Mouse (Mus musculus) cerebellum, adult 11-12 months (tissue): ENCODE data around the gene Lactb.
"Not testable (repeated sequence)": the region's sequence is repeated elsewhere in the genome, so short reads cannot be mapped to it uniquely, and the experiment has no call there.

Source experiments
- DNase-seq: peaks from one replicate; pipeline ENCODE4 v3.0.0; 2022

Lactb gene

DNA sequence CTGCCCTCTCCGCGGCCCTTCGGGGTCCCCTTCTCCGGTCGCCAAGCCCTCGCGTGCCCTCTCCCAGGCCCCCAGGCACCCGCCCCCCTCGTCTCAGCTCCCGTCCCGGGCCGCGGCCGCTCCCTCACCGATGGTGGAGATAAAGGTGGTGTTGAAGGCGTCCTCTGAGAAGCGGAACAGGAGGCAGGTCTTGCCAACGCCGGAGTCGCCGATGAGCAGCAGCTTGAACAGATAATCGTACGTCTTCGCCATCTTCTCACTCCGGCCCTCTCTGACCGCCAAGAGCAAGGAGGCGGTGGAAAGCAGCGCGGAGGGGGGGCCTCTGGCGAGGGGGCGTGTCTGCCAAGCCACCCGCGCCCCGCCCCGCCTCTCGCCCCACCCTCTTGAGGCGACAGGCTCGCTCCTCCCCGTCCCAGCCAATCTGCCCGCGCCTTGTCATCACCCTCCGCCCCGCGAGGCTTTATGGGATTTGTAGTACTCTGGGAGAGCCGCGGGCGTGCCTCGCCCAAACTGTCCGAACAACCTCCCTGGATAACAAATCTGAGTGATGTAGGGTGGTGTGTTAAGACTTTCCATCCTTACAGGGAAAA, 55.8 kb downstream of the Lactb start, which contains the start of gene Rab8b:
Rab8b (minus strand) TSS at position 306 of the 590 bp plus-strand sequence.
- DNase-seq: peak; percentile 96

DNA sequence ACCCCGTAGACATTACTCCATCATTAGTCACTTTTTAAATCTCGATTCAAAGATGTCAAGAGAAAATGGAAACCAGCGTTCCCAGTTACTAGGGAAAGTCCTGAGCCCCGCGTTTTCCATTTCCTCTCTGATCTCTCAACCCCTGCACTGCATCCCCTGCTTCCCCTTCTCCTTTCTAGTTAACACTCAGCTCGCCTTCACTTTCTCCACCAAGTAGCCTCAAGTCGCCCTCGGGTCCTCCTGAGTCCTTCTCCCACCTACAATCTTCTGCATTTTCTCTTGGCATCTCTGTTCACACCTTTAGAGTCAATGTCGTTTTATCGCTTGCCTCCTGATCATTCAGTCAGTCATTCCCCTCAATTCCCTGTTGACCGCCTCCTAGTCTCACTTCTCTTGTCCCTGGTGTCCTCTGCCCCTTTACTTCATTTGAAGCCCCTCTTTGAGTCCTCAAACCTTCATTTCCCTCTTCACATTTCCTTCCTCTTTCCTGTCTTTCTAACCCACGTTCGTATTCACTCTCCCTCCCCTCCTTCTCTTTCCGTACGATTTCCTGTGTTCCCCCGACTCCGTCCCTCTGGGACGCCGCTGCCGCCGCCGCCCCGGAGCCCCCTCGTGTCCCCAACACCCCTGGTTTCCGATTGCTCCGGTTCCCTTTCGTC, 56.5 kb downstream of the Lactb start:
- no peak for DNase-seq

DNA sequence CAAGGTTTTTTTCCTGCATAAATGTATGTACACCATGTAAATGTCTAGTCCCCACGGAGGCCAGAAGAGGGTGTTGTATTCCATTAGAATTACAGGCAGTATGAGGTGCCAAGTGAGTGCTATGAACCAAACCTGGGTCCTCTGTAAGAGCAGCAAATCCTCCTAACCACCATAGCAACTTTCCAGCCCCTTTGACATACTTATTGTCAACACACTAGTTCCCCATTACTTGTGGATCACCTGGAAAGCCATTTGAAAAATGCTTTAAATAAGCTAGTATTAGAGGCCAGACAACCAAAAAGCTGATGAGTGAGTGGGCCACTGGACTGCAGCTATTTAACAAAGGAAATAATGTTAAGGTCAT, 57.4 kb downstream of the Lactb start:
- no peak for DNase-seq

DNA sequence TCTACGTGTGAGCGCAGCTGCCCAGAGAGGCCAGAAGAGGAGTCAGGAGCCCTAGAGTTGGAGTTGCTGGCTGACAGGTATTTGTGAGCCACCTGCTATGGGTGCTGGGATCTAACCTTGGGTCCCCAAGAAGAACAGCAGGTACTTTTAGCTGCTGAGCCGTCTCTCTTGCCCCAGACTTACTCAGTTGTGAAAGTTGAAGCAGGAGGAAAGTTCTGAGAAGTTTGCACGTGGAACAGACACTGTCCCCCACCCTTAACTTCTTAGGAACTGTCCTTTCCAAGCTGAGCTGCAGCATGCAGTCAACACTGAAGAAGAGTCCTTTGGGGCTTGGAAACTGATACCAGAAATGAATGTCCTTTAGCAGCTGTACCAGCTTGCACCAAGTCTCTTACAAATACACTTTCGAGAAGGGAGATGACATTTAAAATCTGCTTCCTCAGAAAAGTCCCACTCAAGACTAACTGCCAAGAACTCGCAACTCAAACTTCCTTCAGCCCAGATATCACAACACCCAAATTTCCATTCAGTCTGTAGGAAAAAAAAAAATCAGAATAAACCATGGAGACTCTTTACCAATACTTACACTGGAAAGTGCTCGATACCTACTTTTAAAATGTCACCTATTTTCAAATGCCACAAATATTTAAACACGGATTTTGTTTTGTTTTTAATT, 57.9 kb downstream of the Lactb start:
- DNase-seq: no peak

GRCm38 (mm10) chr9:66915869-66916785, 59.2 kb downstream of the Lactb start:
- no peak for DNase-seq

DNA sequence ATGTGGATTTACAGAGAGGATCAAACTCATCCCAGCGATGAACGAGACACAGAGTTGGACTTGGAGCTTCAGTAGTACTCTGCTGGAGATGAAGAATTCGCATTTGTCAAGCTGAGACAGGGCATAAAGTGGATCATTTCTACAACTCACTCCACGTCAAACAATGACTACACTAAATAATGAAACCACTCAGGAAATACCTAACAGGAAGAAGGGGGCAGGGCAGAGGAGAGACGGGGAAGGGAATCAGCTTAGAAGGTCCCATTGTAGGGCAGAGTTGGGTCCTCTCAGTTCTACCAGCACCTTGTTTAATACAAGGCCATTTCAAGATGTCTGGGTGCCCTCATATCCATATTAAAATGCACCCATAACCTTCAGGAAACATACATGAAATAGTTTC, 59.9 kb downstream of the Lactb start:
- DNase-seq: no peak

GRCm38 (mm10) chr9:66914540-66914939, 60.7 kb downstream of the Lactb start:
- no peak for DNase-seq

GRCm38 (mm10) chr9:66913254-66913934, 61.9 kb downstream of the Lactb start:
- DNase-seq: not testable (repeated sequence)

DNA sequence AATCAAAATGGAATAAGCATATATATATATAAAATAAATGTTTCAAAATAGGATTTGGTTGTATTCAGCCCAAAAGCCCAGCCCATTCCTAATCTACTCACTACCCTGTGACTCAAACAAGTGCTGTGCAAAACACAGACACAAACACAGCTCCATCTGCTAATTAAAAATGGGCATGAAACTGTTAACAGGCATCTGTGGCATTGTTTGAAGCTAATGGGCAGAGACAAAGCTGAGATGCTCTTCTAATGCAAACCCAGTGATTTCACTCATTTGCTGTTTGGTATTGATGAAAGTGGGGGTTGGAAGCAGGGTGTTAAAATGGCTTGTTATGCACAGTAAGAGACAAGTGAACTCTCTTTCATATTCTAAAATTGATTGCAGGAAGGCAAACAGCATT, 63.0 kb downstream of the Lactb start:
- DNase-seq: no peak

- DNase-seq: no peak
Measured at GRCm38 (mm10) chr9:66910677-66911076, 64.6 kb downstream of the Lactb start.

DNA sequence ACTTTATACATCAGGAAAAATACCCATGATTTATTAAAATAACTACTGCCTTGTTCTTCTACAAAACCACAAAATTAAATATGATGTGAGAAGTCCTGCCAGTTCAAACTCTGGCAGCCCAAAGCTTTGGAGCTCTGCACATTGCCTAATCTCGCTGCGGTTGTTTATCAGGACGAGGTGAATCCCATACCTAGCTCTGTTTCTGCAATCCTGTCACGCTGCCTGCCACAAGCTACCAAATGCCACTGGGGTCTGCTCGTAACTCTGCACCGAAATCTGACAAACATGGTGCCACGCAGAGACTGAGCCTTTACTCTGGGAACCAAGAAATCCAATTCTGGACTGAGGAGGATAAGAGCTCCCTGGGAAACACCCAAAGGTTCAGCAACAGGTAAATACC, 65.4 kb downstream of the Lactb start:
- DNase-seq: no peak

DNA sequence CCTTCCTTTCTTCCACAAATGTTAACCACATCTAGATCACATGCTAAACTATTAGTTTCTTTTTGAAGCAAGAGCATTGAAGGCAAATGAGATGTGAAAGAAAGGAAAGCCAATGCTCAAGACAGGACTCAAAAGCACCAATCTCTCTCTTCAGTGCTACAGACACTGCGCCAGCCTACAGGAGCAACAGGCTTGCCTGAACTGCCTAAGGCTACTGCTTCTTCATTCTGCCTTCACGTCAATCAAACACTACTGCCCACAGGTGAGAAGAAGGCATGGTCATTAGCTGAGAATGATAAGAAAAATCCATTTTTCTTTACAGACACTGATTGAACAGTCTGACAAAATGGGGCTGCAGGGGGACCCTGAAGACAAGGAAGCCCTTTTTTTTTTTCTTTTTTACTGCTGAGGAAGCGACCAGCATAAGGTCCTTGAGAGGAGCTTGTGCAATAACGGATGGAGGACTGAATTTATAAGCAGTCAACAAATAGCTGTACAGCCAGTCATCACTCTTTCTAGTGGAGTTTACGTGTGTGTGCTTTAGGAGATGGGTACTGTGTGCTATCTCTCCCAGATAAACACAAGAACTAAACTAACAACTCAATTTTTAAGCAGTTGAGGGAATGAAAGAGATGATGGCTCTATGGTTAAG, 67.4 kb downstream of the Lactb start:
- DNase-seq: no peak

DNA sequence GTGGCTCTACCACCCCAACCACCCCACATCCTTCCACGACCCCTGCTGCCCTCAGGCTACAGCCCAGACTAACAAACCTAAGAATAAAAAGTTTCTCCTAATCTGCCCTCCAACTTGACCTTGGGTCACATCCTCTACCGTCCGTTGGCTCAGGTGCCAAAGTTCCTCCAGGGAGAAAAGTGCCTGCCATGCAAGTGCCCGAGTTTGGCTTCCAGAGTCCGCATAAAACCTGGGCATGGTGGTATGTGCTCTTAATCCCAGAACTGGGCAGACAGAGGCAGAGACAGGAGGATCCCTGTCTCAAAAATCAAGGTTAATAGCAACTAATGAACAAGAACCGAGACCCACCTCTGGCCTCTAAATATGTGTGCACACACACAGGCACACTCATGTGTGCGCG, 68.2 kb downstream of the Lactb start:
- DNase-seq: no peak

GRCm38 (mm10) chr9:66905990-66906389, 69.3 kb downstream of the Lactb start:
- DNase-seq: no peak
